Mouse (Mus musculus) C2C12 (cell line): ENCODE results near the gene Ptges. TPM values are rescaled to one million over a fixed set of nuclear protein-coding genes. Genes with fewer than 3 reads are reported as not detected.

Experiments used
- H3K27me3 ChIP-seq: one replicate; pipeline ENCODE4 v1.6.1; 2011; ENCODE audit not compliant: control insufficient read depth, insufficient read depth, insufficient read length
- H3K36me3 ChIP-seq: one replicate; pipeline ENCODE4 v1.6.1; 2011; ENCODE audit not compliant: control insufficient read depth, insufficient read depth
- H3K4me3 ChIP-seq: one replicate; pipeline ENCODE4 v1.5.1; 2011; ENCODE audit warnings: mild to moderate bottlenecking, control low read depth; ENCODE audit not compliant: poor library complexity, insufficient read depth, severe bottlenecking
- H3K79me2 ChIP-seq: one replicate; pipeline ENCODE4 v1.6.1; 2011; ENCODE audit not compliant: control insufficient read depth, insufficient read depth
- H3K79me3 ChIP-seq: one replicate; pipeline ENCODE4 v1.6.1; 2011; ENCODE audit warnings: low read depth, control low read depth
- H3ac ChIP-seq: one replicate; pipeline ENCODE3; 2011; ENCODE audit warnings: low read depth; ENCODE audit not compliant: control insufficient read depth, insufficient read length
- CEBPB ChIP-seq: IDR thresholded peaks from one replicate; pipeline ENCODE4 v1.6.1; 2011; ENCODE audit warnings: low read depth, mild to moderate bottlenecking, control low read depth, moderate library complexity
- CTCF ChIP-seq: IDR thresholded peaks from one replicate; pipeline ENCODE4 v1.5.1; 2011; ENCODE audit not compliant: control insufficient read depth, insufficient read depth, insufficient read length
- FOSL1 ChIP-seq: IDR thresholded peaks from one replicate; pipeline ENCODE4 v1.8.0; 2011; ENCODE audit warnings: mild to moderate bottlenecking, low read length; ENCODE audit not compliant: poor library complexity, insufficient read depth, severe bottlenecking
- MAX ChIP-seq: IDR thresholded peaks from one replicate; pipeline ENCODE4 v1.6.1; 2011; ENCODE audit warnings: mild to moderate bottlenecking, control low read depth
- MYOD1 ChIP-seq: IDR thresholded peaks from one replicate; pipeline ENCODE4 v1.6.1; 2011; ENCODE audit warnings: low read depth; ENCODE audit not compliant: control insufficient read depth, insufficient read length
- MYOG ChIP-seq: IDR thresholded peaks from one replicate; pipeline ENCODE4 v1.6.1; 2011; ENCODE audit not compliant: control insufficient read depth, insufficient read length; ENCODE audit errors: extremely low read depth
- USF1 ChIP-seq: IDR thresholded peaks from one replicate; pipeline ENCODE4 v1.6.1; 2011; ENCODE audit warnings: low read depth, mild to moderate bottlenecking, control low read depth, moderate library complexity
- polyA plus RNA-seq: library from polyadenylated mRNA; unstranded; fragments of >200 nt; fragmentation: generic; extraction: Trizol; gene quantifications from one replicate; pipeline ENCODE4 v1.2.1, GENCODE M21; 2012; ENCODE audit warnings: missing spikeins

Ptges gene
- polyA plus RNA-seq, 1 experiment, result 0.70 TPM

DNA sequence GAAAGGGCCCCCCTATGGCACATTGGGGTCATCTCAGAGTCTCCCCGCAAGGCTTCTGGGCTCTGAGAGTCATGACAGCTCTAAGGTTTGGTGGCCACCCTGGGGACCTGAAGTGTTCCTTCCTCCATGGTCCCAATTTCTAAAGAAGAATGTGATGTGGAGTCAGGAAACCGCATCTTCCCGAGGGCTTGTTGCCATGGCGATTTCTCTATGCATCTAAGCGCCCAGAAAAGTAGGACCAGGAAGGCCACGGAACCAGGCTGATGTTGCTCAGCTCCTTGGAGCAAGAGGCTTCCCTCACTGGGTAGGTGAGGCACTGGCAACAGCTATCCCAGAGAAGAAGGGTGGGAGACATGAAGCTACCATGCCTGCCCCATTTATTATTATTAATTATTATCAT, 72.6 kb downstream of the Ptges start:
- Histone ChIP-seq H3K4me3 (no peak overlapping the region), H3K79me2 (peaks cover 89% of the 10 kb centered on the region), H3K36me3 (peaks cover 13% of the 10 kb centered on the region), H3K27me3 (no peaks in the 10 kb centered on the region), H3K79me3 (peaks cover 36% of the 10 kb centered on the region), H3ac (no peak overlapping the region)
- TF ChIP-seq FOSL1, result no peak
- no peak for TF ChIP-seq CEBPB
- no peak for TF ChIP-seq CTCF
- no peak for TF ChIP-seq MAX
- TF ChIP-seq USF1, result no peak
- TF ChIP-seq MYOD1, result no peak
- no peak for TF ChIP-seq MYOG

DNA sequence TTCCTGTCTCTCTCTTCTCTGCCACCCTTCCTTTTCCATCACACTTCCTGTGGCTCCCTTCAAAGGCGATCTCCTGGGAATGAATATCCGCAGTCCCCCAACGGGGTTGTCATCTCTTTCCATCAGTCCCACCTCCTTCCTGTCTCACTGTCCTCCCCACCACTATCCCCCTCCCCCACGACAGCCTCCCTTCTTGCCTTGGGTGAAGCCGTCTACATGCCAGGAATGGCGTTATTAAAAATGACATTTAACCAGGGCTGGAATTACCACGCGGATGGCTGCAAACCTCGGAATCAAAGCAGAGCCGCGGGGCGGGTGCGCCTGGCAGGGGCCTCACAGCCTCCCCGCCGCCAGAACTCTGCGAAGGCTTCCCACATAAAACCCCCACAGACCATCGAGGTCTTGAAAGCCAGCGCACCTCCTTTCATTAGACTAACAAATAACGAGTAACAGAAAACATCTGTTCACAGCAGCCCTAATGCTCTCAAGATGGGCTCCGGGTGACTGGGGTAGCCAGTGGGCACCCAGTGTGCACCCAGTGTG, 76.8 kb downstream of the Ptges start:
- H3K36me3 ChIP-seq, result peaks cover 29% of the 10 kb centered on the region
- no peak overlapping the region for H3ac ChIP-seq
- no peaks in the 10 kb centered on the region for H3K27me3 ChIP-seq
- peaks cover 82% of the 10 kb centered on the region for H3K79me2 ChIP-seq
- H3K4me3 ChIP-seq, result no peak overlapping the region
- H3K79me3 ChIP-seq, result peaks cover 43% of the 10 kb centered on the region
- TF ChIP-seq MYOG (no peak), CTCF (no peak), MAX (no peak), USF1 (no peak), CEBPB (no peak)

DNA sequence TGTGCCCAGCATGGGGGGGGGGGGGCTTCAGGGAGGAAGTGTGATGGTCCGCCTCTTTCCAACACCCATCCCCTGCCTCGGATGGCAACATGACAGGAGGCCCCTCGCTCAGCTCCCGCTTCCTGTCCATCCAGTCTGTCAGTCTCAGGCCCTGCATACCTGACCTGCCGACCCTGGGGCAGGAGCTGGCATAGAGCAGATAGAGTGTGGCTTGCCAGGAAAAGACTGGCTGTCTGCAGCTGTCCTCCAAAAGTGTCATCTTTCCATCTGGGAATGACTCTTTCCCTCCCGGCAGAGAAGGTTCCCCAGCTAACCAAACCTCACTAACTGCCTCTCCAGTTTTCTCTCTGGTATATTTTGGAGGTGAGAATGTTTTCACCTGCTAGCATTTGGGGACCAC, 79.1 kb downstream of the Ptges start:
- H3ac ChIP-seq, result no peak overlapping the region
- H3K36me3 ChIP-seq, result peaks cover 29% of the 10 kb centered on the region
- peaks cover 82% of the 10 kb centered on the region for H3K79me2 ChIP-seq
- H3K79me3 ChIP-seq, result peaks cover 49% of the 10 kb centered on the region
- no peaks in the 10 kb centered on the region for H3K27me3 ChIP-seq
- TF ChIP-seq MYOD1 (peak; percentile 82), USF1 (no peak), CTCF (no peak), CEBPB (no peak), MAX (peak; percentile 1)
- no peak overlapping the region for H3K4me3 ChIP-seq

DNA sequence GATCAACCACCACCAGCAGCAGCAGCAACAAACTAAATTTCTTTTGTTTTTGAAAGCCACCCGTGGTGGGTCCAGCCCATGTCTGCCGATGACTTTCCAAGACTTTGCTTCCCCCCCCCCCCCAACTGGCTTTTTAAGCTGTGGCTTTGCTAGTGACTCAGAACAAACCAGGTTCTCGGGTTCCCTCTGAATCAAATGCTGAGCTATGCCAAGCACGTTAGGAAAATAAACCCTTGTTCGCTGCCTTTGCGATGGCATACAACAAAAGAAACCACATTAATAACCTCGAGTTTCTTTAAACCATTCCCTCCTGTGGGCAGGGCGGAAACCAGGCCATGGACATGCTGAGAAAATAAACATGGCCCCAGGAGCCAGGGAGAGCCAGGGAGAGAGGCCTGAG, 81.5 kb downstream of the Ptges start:
- Histone ChIP-seq H3K79me3 (peaks cover 42% of the 10 kb centered on the region), H3K27me3 (no peaks in the 10 kb centered on the region), H3K4me3 (no peak overlapping the region), H3K79me2 (peaks cover 70% of the 10 kb centered on the region), H3K36me3 (peaks cover 26% of the 10 kb centered on the region), H3ac (no peak overlapping the region)
- peak; percentile 86 for TF ChIP-seq MAX
- no peak for TF ChIP-seq USF1
- peak; percentile 73 for TF ChIP-seq FOSL1
- no peak for TF ChIP-seq CEBPB

DNA sequence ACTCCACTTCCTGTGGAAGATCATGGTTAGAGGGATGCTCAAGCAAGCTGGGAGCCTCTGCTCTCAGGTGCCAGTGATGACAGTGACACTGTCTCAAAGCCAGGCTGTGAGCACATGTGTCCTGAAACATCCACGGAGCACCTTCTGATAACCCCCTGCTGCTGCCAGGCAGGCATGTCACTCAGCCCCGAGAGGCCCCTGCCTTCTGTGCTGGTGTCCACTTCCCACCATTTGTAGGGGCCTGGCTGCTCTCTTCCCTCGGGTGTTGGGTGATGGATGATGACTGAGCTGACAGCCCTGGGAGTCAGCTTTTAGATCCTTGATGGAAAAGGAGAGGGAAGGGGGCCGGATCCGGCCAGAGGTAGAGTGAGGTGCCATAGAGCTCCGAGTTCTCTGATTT, 82.9 kb downstream of the Ptges start:
- Histone ChIP-seq H3K79me3 (peaks cover 31% of the 10 kb centered on the region), H3ac (peak overlapping the region; percentile 71), H3K79me2 (peaks cover 56% of the 10 kb centered on the region), H3K4me3 (peak overlapping the region; percentile 67), H3K27me3 (no peaks in the 10 kb centered on the region), H3K36me3 (peaks cover 12% of the 10 kb centered on the region)
- TF ChIP-seq CTCF, result no peak
- peak; percentile 57 for TF ChIP-seq MYOD1
- no peak for TF ChIP-seq USF1
- TF ChIP-seq FOSL1, result no peak

DNA sequence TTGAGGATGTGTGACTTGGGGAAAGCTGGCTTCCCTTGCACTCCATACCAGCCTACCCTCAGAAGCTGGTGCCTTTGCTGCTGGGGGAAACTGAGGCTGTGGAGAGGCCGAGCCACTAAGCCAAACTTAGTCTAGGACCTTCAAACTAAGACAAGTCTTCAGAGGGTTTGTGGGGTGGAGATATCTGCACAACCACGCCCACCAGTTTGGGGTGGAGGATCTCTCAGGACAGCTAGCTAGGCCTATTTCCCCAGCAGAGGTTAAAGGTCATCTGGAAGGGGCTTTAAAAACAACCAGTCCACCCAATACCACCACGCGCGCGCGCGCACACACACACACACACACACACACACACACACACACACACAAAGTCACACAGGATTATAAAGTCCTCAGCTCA, 83.4 kb downstream of the Ptges start:
- Histone ChIP-seq H3K79me3 (peaks cover 26% of the 10 kb centered on the region), H3K79me2 (peaks cover 51% of the 10 kb centered on the region), H3K27me3 (no peaks in the 10 kb centered on the region), H3K36me3 (peaks cover 8% of the 10 kb centered on the region), H3K4me3 (peak overlapping the region; percentile 67), H3ac (peak overlapping the region; percentile 66)
- TF ChIP-seq FOSL1, result no peak
- TF ChIP-seq MYOG, result no peak
- TF ChIP-seq MYOD1, result no peak
- no peak for TF ChIP-seq CTCF
- TF ChIP-seq USF1, result no peak
- TF ChIP-seq MAX, result no peak
- TF ChIP-seq CEBPB, result no peak
